Mouse (Mus musculus) testis, adult 2 months (tissue): ENCODE measurements around the gene Ccdc85c.

Experiments
- CTCF ChIP-seq: fragments of 200-500 bp; IDR thresholded peaks from 2 replicates; pipeline ENCODE4 v1.5.1; 2012; ENCODE audit warnings: low read depth, mild to moderate bottlenecking, inconsistent platforms, low read length, moderate library complexity; ENCODE audit not compliant: control insufficient read depth, insufficient read depth, insufficient replicate concordance
- POLR2A ChIP-seq: fragments of 200-500 bp; IDR thresholded peaks from 2 replicates; pipeline ENCODE4 v1.6.1; 2012; ENCODE audit warnings: low read depth, mild to moderate bottlenecking, inconsistent platforms, low read length, moderate library complexity; ENCODE audit not compliant: control insufficient read depth

GRCm38 (mm10) chr12:108163706-108164105 is 111.5 kb downstream of the Ccdc85c start:
- TF ChIP-seq POLR2A (no peak), CTCF (no peak)
